Mouse (Mus musculus): Measurements from ENCODE around the gene Tmem236.

DNA sequence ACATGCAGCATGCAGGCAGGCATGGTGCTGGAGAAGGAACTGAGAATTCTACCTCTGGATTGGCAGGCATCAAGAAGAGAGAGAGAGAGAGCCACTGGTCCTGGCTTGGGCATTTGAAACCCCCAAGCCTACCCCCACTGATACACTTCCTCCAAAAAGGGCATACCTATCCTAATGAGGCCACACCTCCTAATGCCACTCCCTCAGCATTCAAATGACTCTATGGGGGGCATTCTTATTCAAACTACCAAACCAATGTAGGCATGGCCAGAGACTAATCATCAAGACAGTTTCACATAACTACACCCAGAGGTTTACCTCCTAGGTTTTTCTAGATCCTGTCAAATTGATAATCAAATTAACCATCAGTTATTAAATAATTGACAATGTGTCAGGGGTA lies 6.6 kb upstream of the Tmem236 start:
- TF ChIP-seq POLR2A (IDR thresholded peaks at IDR 0.05; ENCODE audit: control insufficient read depth, extremely low read depth, insufficient read depth, low read length, poor library complexity) = no peak
- no peak for TF ChIP-seq CTCF (IDR thresholded peaks at IDR 0.05; ENCODE audit: borderline replicate concordance, control insufficient read depth, extremely low read depth, insufficient read depth, low read length, poor library complexity)
